Mouse (Mus musculus) 416B (cell line): ENCODE results near the gene Ttc30b.
"Not testable (repeated sequence)": the region's sequence is repeated elsewhere in the genome, so short reads cannot be mapped to it uniquely, and the experiment has no call there.

ENCODE experiments used
- DNase-seq: peaks from one replicate; pipeline ENCODE4 v3.0.0; 2011; ENCODE audit warnings: low read depth

Gene Ttc30b

GRCm38 (mm10) chr2:75938117-75939063 is at the start of gene Ttc30b:
TSS of gene Ttc30b (minus strand) at chr2:75938585.
- DNase-seq = peak; percentile 84

GRCm38 (mm10) chr2:75987739-75988138 is 49.4 kb upstream of the Ttc30b start:
- DNase-seq = no peak

- DNase-seq = peak; percentile 80
Measured at GRCm38 (mm10) chr2:75985124-75985523, 46.7 kb upstream of the Ttc30b start.

- no peak for DNase-seq
Measured at GRCm38 (mm10) chr2:75983847-75984246, 45.5 kb upstream of the Ttc30b start.

DNA sequence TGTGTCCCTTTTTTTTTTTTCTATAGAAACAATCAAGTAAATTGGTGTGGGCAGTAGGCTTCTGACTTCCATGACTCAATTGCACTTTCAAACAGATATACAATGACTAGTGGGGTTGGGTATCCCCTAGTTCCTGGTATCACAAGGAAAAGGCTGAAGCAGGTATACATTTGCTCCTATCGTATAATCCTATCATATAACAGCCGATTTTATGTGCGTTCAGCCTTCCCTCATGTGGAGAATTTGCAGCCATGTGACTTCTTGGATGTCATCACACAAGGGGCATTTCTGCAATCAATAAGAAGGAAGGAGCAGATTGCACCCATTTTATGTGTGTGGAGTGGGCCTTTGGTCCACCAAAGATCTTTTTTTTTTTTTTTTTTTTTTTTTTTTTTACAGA is 44.7 kb upstream of the Ttc30b start:
- DNase-seq = no peak

GRCm38 (mm10) chr2:75982626-75983025 is 44.2 kb upstream of the Ttc30b start:
- no peak for DNase-seq

GRCm38 (mm10) chr2:75981440-75982081 is 43.2 kb upstream of the Ttc30b start, which contains the start of gene Ttc30a1:
TSS of gene Ttc30a1 (minus strand) at chr2:75981967.
- DNase-seq = not testable (repeated sequence)

DNA sequence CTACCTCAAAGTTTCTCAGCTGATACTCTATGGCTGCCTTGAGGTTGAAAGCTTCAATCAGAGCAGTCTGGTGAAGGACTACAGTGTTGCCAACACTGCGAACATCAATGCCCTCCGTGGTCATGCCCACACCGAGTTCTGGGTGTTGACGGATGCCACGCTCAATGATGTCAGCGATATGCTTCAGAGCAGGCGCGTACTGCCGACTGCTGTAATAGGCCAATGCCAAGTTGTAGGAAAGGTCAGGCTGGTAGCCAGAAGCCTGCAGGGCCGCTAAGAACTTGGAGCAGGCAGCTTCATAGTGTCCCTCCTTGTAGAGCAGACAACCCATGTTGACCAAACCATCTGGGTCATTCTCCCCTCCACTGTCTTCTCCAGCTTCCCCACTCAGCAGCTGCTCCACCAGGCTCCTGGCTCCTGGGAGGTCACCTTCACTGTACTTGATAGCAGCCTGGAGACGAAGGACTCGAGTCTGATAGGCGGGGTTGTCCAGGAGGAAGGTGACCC is 42.6 kb upstream of the Ttc30b start:
- not testable (repeated sequence) for DNase-seq

DNA sequence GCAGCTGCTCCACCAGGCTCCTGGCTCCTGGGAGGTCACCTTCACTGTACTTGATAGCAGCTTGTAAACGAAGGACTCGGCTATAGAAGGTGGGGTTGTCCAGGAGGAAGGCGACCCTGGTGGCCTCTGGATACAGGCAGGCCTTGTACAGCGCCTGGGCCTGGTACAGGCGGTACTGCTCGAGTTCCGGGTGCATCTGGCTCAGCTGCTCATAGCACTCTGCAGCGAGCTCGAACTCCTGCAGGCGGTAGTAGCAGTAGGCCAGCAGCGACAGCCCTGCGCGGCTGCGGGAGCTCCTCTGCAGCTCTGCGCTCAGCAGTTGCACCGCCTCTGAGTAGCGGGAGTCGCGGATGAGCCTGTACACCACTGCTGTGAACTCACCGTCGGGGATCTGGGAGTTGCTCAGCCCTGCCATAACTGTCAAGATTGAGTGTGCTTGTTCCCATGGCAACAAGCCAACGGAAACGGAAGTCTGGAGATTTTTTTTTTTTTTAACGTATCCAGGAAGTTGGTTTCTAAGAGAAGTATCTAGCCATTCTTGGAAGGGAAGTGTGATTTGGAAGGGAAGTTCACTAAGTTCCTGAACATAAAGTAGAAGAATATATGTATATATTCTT is 39.5 kb upstream of the Ttc30b start, which contains the start of gene Ttc30a2:
TSS of gene Ttc30a2 (minus strand) at position 419 of the 617 bp plus-strand sequence.
- DNase-seq = peak; percentile 63

DNA sequence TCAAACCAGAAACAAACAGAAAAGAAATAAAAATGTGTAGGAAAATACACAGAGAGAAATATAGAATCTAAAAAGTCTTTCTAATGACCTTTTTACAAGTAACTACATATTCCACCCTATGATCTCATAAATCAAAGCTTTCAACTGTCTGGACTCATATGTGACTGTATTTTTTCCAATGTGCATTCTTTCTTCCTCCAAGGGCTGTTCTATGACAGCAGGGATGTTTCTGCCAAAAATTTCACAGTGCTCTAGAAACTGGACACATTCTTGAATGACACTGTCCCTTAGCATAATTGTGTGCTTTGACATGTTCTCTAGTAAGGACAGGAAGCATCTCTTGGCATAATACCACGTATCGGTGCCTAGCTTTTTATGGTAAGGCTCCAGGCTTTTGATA is 37.7 kb upstream of the Ttc30b start:
- DNase-seq = not testable (repeated sequence)

- no peak for DNase-seq
Measured at GRCm38 (mm10) chr2:75974131-75974530, 35.7 kb upstream of the Ttc30b start.

DNA sequence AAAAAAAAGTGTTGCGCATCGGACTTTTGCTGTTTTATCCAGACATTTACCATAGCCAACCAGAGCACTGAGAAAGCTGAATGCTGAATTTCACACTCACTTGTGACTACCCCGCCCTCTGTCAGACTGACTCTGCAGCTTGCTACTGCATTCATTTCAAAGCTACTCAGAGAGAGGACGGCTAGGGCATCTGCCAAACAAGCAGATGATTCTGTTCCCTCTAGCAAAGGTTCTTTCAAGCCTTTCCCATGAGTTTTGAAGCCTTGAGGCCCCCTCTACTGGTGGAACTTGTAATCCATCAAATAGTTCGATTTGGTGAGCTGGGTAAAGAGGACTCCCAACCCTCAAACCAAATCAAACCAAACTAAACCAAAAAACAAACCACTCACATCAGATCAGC is 26.6 kb upstream of the Ttc30b start:
- DNase-seq = peak; percentile 92

DNA sequence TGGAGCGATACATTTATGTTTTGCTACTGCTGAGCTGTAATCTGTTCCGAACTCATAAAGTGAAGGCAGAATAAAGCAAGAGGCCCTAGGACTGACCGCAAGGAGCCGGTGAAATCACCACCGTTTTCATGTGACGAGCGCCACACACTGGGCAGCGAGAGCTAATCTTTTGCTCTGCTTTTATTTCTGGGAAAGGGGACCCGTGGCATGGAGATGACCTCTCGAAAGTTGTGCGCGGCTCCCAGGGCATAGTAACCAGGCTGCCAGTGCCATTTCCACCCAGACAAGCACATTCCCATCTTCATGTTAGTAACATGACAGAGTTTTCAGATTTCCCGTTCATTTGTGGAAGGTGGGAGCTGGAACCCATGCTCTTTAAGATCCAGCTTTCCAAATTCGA is 26.1 kb upstream of the Ttc30b start:
- peak; percentile 93 for DNase-seq

DNA sequence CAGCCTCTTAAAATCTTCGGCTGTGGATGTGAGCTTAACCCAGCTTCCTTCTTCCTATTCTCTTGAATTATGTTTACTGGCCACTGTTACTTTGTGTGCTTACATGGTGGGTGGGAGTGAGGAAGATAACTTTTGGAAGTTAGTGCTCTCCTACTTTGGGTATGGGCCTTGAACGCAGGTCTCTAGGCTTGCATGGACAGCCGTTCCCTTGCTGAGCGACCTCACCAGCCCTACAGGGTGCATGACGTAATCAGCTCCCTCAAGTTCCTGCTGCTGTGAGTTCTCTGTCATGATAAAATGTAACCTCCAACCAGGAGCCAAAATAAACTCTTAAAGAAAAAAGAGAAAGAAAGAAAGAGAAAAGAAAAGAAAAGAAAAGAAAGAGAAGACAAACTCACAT is 25.7 kb upstream of the Ttc30b start:
- DNase-seq = peak; percentile 81

- DNase-seq = no peak
Measured at GRCm38 (mm10) chr2:75963211-75963840, 24.9 kb upstream of the Ttc30b start.

GRCm38 (mm10) chr2:75960366-75961330 is 22.3 kb upstream of the Ttc30b start:
- DNase-seq = peak; percentile 89

GRCm38 (mm10) chr2:75959850-75960365 is 21.5 kb upstream of the Ttc30b start:
- DNase-seq = no peak

DNA sequence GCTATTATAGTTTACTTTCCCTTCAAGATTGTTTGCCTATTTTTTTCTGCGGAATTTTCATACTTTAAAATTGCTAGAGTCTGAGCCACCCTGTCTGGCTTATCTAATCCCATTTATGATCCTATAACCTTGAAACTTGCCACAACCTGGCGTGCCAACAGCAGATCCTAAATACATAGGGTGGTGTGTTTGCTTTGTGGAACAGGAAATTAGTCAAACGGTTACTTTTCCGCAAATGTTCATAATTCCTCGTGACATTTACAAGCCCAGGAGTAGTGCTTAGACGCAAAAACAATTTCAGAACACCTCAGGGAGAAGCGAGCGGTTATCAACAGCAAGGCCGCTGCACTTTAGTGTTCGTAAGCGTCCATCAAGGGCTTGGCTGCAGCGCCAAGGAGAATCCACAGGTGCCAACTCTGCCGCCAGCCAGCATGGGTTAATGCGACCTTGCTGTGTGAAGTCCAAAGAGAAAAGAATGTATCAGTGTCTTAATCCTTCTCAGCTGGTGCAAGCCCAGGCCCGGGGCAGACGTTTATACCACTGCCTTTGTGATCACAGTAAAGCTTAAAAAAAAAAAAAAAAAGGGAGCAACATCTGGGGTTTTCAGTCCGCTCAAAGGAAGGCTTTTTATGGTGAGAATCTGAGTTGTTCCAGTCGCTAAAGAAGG is 20.9 kb upstream of the Ttc30b start:
- peak; percentile 67 for DNase-seq

- DNase-seq = no peak
Measured at GRCm38 (mm10) chr2:75955709-75956108, 17.3 kb upstream of the Ttc30b start.

GRCm38 (mm10) chr2:75953320-75953719 is 14.9 kb upstream of the Ttc30b start:
- no peak for DNase-seq
